Mouse (Mus musculus) right cerebral cortex, adult 2 months (tissue): Measurements from ENCODE around the gene Stx6.
"Not testable (repeated sequence)": the region's sequence is repeated elsewhere in the genome, so short reads cannot be mapped to it uniquely, and the experiment has no call there.

Source experiments
- DNase-seq, 2 experiments: peaks; one replicate each; pipeline ENCODE4 v3.0.0; 2021 to 2022; ENCODE audit warnings: low spot score in 2 of 2

Gene Stx6

GRCm38 (mm10) chr1:155167453-155167852 lies 8.9 kb downstream of the Stx6 start:
- peak in 1 of 2 experiments; percentile 24 for DNase-seq

GRCm38 (mm10) chr1:155169935-155170334 lies 11.4 kb downstream of the Stx6 start:
- DNase-seq: no peak

DNA sequence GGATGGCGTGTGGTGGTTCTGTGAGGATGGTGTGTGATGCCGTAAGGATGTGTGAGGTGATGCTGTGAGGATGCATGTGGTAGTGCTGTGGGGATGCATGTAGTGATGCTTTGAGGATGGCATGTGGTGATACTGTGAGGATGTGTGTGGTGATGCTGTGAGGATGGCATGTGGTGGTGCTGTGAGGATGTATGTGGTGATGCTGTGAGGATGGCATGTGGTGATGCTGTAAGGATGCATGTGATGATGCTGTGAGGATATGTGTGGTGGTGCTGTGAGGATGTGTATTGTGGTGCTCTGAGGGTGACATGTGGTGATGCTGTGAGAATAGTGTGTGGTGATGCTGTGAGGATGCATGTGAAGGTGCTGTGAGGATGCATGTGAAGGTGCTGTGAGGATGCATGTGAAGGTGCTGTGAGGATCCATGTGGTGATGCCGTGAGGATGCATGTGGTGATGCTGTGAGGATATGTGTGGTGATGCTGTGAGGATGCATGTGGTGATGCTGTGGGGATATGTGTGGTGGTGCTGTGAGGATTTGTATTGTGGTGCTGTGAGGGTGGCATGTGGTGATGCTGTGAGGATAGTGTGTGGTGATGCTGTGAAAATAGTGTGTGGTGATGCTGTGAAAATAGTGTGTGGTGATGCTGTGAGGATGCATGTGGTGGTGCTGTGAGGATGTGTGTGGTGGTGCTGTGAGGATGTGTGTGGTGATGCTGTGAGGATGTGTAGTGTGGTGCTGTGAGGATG lies 14.6 kb downstream of the Stx6 start:
- DNase-seq: no peak

DNA sequence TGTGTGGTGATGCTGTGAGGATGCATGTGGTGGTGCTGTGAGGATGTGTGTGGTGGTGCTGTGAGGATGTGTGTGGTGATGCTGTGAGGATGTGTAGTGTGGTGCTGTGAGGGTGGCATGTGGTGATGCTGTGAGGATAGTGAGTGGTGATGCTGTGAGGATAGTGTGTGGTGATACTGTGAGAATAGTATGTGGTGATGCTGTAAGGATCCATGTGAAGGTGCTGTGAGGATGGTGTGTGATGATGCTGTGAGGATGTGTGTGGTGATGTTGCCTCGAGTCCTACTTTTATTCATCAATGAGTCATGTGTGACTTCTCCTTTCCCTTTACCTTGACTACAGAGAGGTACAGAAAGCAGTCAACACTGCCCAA lies 15.1 kb downstream of the Stx6 start:
- DNase-seq: not testable (repeated sequence)

- no peak for DNase-seq
Measured at GRCm38 (mm10) chr1:155174424-155174823, 15.9 kb downstream of the Stx6 start.

GRCm38 (mm10) chr1:155178192-155178924 lies 19.8 kb downstream of the Stx6 start:
- no peak for DNase-seq

DNA sequence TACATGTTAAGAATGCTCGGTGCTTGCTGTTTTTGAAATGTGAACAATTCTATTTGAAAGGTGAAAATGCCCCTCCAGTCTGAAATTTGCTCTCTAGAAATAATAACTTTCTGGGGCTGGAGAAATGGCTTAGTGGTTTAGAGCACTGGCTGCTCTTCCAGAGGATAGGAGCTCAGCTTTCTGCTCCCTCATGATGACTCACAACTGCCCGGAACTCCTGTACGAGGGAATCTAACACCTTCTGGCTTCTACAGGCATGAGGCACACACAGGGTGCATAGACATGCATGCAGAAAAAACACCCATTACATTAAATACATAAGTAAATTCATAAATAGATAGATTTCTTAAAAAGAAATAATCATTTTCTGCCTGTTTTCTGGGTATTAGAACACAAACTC lies 25.7 kb downstream of the Stx6 start:
- no peak for DNase-seq

GRCm38 (mm10) chr1:155188656-155189055 lies 30.1 kb downstream of the Stx6 start:
- DNase-seq: no peak

- DNase-seq: no peak
Measured at GRCm38 (mm10) chr1:155191219-155191618, 32.7 kb downstream of the Stx6 start.

- no peak for DNase-seq
Measured at GRCm38 (mm10) chr1:155191671-155192070, 33.2 kb downstream of the Stx6 start.

- DNase-seq: no peak
Measured at GRCm38 (mm10) chr1:155192805-155193368, 34.4 kb downstream of the Stx6 start.

- DNase-seq: no peak
Measured at GRCm38 (mm10) chr1:155196691-155197090, 38.2 kb downstream of the Stx6 start.

GRCm38 (mm10) chr1:155199522-155199921 lies 41.0 kb downstream of the Stx6 start:
- DNase-seq: no peak

DNA sequence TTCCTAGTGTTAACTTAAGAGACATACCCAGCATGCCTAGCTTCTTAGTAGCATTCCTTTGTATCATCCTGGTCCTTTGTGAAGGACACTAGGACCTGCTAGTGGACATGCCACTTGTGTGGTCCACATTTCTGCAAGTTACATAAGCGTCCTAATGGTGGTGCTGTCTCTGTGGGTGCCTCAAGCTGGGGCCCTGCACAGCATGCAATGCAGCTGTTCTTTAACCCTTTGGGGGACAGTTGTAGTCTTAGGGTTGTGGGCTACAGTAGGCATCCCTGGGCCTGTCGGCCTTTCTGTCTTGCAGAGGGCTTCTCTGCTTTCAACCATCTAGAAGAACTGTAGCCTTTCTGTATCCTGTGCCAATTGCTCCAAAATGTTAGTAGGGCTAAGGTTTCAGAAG lies 42.5 kb downstream of the Stx6 start:
- DNase-seq: no peak

- DNase-seq: peak in 1 of 2 experiments; percentile 66
Measured at GRCm38 (mm10) chr1:155201373-155201879, 42.9 kb downstream of the Stx6 start.

DNA sequence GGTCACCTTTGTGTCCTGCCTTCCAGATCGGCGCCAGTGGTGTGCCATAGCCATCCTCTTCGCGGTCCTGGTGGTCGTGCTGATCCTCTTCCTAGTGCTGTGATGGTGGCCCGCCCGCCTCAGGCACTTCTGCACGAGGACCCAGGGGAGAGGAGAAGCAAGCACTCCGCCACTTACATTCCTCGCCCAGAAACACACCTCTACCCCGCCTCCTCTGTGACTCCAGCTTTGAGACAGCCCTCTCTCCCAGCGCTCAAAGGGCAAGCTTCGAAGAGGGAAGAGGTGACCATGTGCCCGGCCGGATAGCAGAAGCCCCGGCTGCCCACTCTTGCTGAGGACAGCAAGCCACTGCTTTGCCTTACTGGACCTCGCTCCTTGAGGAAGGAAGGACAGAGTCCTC lies 43.4 kb downstream of the Stx6 start:
- no peak for DNase-seq

DNA sequence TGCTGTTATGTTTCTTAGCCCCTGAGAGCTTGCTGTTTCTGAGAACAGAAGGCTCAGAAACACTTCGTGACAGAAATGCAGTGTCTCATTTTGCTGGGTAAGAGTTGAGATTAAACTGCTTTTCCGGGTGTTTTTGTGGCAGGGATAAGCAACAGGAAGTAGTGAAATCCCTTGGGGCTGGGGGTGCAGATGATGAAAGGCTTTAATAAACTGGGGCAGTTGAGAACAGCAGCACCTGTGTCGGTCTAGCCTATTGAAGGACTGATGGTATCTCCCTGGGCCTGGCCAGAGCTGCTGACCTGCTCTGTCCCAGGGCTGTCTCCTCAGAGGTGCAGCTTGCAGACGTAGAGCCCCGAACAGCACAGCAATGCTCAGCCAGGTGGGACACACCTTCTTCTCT lies 44.0 kb downstream of the Stx6 start:
- no peak for DNase-seq

- DNase-seq: no peak
Measured at GRCm38 (mm10) chr1:155203101-155203500, 44.6 kb downstream of the Stx6 start.

- DNase-seq: no peak
Measured at GRCm38 (mm10) chr1:155203954-155204353, 45.4 kb downstream of the Stx6 start.

GRCm38 (mm10) chr1:155204560-155205162 lies 46.1 kb downstream of the Stx6 start:
- peak in 1 of 2 experiments; percentile 51 for DNase-seq

DNA sequence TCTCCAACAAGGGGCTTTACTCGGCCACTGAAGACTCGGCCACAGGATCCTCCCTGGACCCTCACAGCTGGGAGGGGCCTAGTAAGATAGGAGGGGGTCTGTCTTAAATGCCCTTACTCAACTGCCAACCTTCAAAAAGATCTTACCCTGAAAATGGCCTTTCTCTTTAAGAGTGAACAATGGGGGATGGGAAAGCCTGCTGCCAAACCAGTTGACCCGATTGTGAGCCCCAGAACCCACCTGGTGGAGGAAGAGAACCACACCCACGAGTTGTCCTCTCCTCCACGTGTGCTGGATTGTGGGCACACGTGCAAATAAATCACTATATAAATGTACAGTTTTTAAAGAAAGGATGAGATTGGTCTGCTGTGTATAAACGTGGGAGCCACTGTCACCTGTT lies 46.8 kb downstream of the Stx6 start:
- no peak for DNase-seq
